Mouse (Mus musculus) inflammation-experienced regulatory T-cells, adult 16 weeks (primary cell): ENCODE results near the gene Gimap7. TPM values are rescaled to one million over a fixed set of nuclear protein-coding genes. Genes with fewer than 3 reads are reported as not detected.

Experiments used
- polyA plus RNA-seq: library from polyadenylated mRNA; unstranded; fragments of 100-300 nt; shearing (Covaris generic); gene quantifications from one replicate; pipeline ENCODE4 v1.2.1, GENCODE M21; 2017

Gimap7 gene
- polyA plus RNA-seq = 547 TPM

DNA sequence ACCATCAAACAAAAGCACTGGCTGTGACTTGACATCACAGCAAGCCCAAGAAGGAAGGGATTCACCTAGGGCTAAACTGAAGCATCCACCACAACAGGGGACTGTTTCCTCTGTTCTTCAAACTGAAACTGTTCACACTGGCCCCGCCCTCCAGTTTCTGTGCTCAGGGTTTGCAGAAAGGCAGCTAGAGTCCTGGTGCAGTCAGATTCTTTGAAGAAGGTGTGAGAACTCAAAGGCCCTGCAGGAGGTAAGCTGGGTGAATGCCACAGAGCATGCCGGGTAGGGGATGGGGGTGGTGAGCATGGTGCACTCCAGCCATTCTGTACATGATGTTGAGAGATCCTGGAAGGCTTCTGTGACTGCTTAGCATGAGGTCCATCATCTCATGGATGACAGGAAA is at the start of gene Gimap7, which contains the start of gene Gm28053:
Gene Gimap7 (plus strand): TSS at position 167 of the 400 bp plus-strand sequence.
Gene Gm28053 (plus strand): TSS at position 153 of the 400 bp plus-strand sequence.

DNA sequence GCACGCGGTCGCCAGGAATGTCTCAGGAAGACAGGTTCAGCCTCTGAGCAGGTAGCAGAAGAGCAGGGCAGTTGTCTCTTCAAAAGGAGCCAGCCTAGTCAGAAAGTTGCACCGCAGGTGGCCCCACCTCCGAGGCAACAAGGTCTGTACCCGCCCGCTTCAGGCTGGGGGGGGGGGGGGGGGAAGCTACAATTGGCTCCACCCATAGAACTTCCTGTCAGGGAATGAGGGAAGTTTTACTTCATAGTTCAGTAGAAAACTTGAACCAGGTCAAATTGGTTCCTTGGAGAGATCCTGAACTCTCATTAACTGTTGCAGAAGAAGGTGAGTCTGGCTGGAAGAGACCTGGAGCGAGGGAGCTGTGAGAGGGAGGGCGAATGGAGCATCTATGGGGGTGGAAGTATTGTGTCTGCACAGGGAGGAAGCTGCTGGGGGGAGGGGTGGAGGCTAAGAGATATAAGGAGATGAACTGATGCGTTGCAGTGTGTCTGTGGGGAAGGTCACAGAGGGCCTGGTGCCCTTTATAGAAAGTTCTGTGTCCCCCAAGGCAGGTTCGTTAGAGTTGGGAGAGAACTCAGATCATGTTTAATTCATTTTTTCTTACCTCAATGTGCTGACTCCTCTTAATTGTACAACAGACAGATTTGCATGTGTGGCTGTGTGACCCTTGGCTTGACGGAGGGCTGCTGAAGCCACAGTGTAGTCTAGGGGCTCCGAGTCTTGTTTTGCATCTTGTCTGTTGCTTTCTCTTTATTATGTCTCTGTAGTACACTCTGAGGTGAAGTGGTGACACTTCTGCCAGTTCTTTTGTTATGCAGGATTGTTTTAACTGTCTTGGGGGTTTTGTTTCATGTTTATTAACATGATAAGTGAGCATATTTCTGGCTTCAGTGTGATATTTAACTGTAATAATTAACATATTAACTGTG is 42.2 kb upstream of the Gimap7 start, which contains the start of gene Gimap9:
Gene Gimap9 (plus strand): TSS at position 199 of the 929 bp plus-strand sequence.

DNA sequence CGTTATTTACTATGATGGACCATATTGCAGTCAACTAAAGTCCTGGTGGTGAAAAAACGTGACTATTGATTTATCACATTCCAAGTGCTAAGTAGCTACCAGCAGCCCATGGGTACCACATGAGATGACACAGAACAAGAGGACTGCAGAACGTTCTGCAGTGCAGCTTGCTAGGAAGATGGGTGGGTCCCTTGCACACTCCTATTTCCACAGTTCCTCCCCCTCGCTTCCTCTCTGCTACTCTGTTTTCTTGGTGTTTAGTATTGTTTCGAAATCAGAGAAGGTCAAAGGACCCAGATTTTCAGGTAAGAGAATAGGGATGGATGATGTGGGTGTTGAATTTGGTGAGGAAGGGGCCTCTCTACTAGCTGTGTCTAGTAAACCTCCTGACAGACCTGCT is 34.1 kb upstream of the Gimap7 start, which contains the start of gene Gimap4:
Gene Gimap4 (plus strand): TSS at position 231 of the 400 bp plus-strand sequence.

DNA sequence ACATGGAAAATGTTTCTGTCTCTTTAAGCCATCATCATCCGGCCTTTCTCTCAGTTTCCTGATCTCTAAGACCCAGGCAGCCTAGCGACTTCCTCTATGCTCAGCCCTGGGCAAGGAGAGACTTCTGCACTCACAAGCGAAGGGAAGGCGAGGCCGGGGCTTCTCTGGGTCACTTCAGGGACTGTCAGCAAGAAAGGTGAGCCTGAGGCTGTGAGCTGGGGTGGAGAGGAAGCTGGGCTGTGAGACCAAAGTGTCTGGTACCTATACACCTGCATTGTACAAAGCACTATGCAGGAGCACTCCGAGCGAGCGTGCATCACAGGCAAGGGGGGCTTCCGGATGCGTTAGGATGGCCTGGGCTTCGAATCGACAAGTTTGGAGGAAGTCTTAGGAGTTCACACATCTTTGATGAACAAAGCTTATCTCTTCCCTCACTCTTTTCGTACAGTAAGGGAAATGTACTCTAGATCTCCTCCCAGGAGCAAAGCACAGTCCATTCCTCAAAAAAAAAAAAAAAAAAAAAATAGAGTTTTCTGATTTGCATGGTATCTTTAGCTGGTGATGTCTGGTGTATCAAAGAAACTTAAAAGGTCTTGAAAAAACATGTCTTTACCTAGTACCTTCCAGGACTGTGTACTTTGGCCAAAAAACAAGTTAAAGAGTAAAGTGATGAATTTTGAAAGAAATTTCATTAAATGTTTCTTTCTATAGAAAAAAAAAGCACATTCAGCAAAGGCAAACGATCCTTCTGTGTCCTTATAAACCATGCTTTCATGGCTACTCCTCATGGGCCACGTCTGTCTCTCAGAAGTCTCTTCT is 20.7 kb downstream of the Gimap7 start, which contains the start of gene Gimap1:
Gene Gimap1 (plus strand): TSS at position 94 of the 819 bp plus-strand sequence.

DNA sequence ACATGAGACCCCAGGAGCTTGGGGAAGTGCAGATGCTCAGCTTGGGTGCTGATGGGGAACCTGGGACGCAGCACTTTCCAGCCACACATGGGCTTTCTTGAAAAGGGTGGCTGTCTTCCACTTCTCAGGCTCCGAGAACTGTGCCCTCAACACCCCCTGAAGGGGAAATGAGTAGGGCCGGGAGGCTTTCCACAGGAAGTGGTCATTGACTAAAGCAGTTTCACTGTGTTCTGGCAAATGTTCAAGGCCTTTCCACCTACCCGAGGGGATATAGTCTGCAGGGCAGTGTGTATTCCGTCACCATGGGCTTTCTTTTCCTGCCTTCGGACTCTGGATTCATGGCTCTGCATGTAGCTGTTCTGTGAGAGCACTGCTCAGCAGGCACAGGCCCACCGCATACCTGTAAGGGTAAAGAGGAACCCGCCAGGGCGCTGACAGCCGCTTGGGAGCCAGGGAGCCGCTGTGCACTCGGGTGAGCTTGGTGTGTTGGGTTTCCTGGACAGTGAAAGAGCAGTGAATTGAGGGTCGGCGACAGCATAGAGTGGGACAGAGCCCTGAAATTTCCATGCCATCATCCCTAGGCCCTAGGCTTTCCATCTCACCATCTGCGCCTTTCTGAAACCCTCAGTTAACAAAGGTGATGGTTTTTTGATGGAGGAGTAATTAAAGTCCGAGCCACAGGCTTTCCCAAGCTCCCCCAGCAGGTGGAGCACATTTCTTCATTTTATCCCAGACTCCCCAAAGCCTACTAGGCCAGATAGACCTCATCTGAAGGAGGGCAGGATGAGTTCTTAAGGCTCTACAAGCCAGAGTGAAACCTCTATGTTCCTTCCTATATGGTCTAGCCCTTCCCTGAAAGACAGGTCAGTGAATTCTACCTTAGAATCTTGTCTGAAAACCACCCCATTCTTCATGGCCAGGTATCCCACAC is 27.8 kb downstream of the Gimap7 start, which contains the start of gene Gimap5:
Gene Gimap5 (plus strand): TSS at position 239 of the 931 bp plus-strand sequence.

DNA sequence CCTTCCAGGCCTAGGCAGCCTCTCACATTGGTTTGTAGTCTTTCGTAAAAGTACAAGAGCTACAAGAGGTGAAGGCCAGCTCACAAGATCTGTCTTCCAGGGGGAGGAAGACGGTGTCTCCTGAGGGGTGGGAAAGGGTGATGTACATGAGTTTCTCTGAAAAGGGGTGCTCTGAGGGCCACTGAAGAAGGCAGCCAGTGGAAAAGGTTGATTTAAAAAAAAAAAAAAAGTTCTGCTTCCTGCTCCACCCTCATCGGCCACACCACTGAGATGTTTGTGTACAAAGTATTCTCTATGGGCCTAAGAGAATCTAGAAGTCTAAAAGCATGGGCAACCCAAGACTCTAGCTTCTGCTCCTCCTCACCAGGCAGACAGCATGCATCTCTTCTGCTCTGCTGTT is 52.3 kb downstream of the Gimap7 start, which contains the start of gene Gimap3:
Gene Gimap3 (minus strand): TSS at position 156 of the 400 bp plus-strand sequence.

Other genes with a start within 250 kb of the Gimap7 start
- gene Atp6v0e2, start 181.0 kb upstream of the Gimap7 start, polyA plus RNA-seq = 0.60 TPM
- gene Lrrc61, start 163.8 kb upstream of the Gimap7 start, polyA plus RNA-seq = 58.6 TPM
- gene Rarres2, start 145.8 kb upstream of the Gimap7 start, polyA plus RNA-seq = 0.32 TPM
- gene Gm45021, start 129.0 kb upstream of the Gimap7 start, polyA plus RNA-seq = not detected
- 8.3 TPM for gene Repin1, start 124.7 kb upstream of the Gimap7 start, polyA plus RNA-seq
- not detected for gene Gm44965, start 124.7 kb upstream of the Gimap7 start, polyA plus RNA-seq
- 4.0 TPM for gene Zfp775, start 116.6 kb upstream of the Gimap7 start, polyA plus RNA-seq
- 4.7 TPM for gene AI854703, start 91.9 kb upstream of the Gimap7 start, polyA plus RNA-seq
- gene Gimap8, start 71.4 kb upstream of the Gimap7 start, polyA plus RNA-seq = 221 TPM
- gene Gimap9, start 42.5 kb upstream of the Gimap7 start, polyA plus RNA-seq = 328 TPM
- gene Gimap4, start 34.1 kb upstream of the Gimap7 start, polyA plus RNA-seq = 1,649 TPM
- gene Gimap6, start 10.4 kb upstream of the Gimap7 start, polyA plus RNA-seq = 1,052 TPM
- gene Gm28053, start within 50 bp of the Gimap7 start, polyA plus RNA-seq = 35.7 TPM
- 363 TPM for gene Gimap1, start 20.4 kb downstream of the Gimap7 start, polyA plus RNA-seq
- 234 TPM for gene Gimap5, start 27.6 kb downstream of the Gimap7 start, polyA plus RNA-seq
- gene Gimap3, start 52.2 kb downstream of the Gimap7 start, polyA plus RNA-seq = 2,400 TPM
- gene Tmem176a, start 122.3 kb downstream of the Gimap7 start, polyA plus RNA-seq = 10.3 TPM
- 15.7 TPM for gene Tmem176b, start 122.9 kb downstream of the Gimap7 start, polyA plus RNA-seq
- gene Aoc1, start 154.3 kb downstream of the Gimap7 start, polyA plus RNA-seq = 0.35 TPM
- gene 1600015I10Rik, start 211.3 kb downstream of the Gimap7 start, polyA plus RNA-seq = not detected